Comparison of ENCODE assay signal across 8 mouse cellular contexts in genomic region chr9:29457976-29458572, GRCm38 (mm10).
DNase-seq lines count a peak whose midpoint lies in the region; ATAC-seq and TF ChIP-seq lines count a peak whose summit lies in the region.

No protein-coding gene starts in this region.

- no peaks in the 10 kb centered on the region for H3K27me3 ChIP-seq in liver, embryonic 11.5 days (replicated peaks; ENCODE audit: control insufficient read depth, insufficient read depth, low read length)
- no peaks in the 10 kb centered on the region for H3K27me3 ChIP-seq in midbrain, postnatal 0 days (ENCODE audit: insufficient read depth, low read length)

- DNase-seq in liver = peak; percentile 52
- DNase-seq in liver, embryonic 11.5 days (ENCODE audit: low spot score) = no peak
- DNase-seq in gastrocnemius, postnatal 14 days = peak; percentile 48
- DNase-seq in kidney, adult 11 months = peak; percentile 3
- peak; percentile 57 to 78 for DNase-seq in left cerebral cortex, postnatal 14 days (ENCODE audit: low spot score in 2 of 2)
- DNase-seq in midbrain, postnatal 0 days (ENCODE audit: low spot score) = peak; percentile 83
- no peak for DNase-seq in spleen, adult 12 weeks (ENCODE audit: low spot score)

- no peaks in the 10 kb centered on the region for H3K4me1 ChIP-seq in liver, embryonic 11.5 days (replicated peaks; ENCODE audit: control insufficient read depth, insufficient read depth, low read length)
- H3K4me1 ChIP-seq in cortical plate, adult 2 months (ENCODE audit: control insufficient read depth, insufficient read depth, low read length) = peaks cover 4% of the 10 kb centered on the region; the same call in 1 of the 2 replicates
- peaks cover 8% of the 10 kb centered on the region; the same call in 1 of the 2 replicates for H3K4me1 ChIP-seq in midbrain, postnatal 0 days (ENCODE audit: insufficient read depth, low read length)

- H3K27ac ChIP-seq in liver, embryonic 11.5 days (ENCODE audit: low read depth, low read length) = no peak overlapping the region
- no peak overlapping the region for H3K27ac ChIP-seq in cortical plate, adult 2 months (ENCODE audit: insufficient read depth, low read length)
- H3K27ac ChIP-seq in midbrain, postnatal 0 days (ENCODE audit: low read depth, low read length) = no peak overlapping the region

- WGBS in liver, embryonic 11.5 days = 17% methylated on average over 5 of the region's 5 CpGs
- 11% methylated on average over 5 of the region's 5 CpGs for WGBS in midbrain, postnatal 0 days

- no peaks in the 10 kb centered on the region for H3K9me3 ChIP-seq in liver, embryonic 11.5 days (ENCODE audit: control insufficient read depth, low read length)
- no peaks in the 10 kb centered on the region for H3K9me3 ChIP-seq in midbrain, postnatal 0 days (ENCODE audit: low read length)

- H3K4me3 ChIP-seq in liver, embryonic 11.5 days (ENCODE audit: low read depth, low read length) = no peak overlapping the region
- H3K4me3 ChIP-seq in cortical plate, adult 2 months (ENCODE audit: insufficient read depth, low read length) = no peak overlapping the region
- no peak overlapping the region for H3K4me3 ChIP-seq in midbrain, postnatal 0 days (ENCODE audit: low read depth, low read length)

- H3K36me3 ChIP-seq in liver, embryonic 11.5 days (ENCODE audit: control insufficient read depth, insufficient read depth, low read length) = no peaks in the 10 kb centered on the region
- H3K36me3 ChIP-seq in midbrain, postnatal 0 days (ENCODE audit: insufficient read depth, low read length) = no peaks in the 10 kb centered on the region

- intact Hi-C loops in gastrocnemius, postnatal 14 days (cut with DNase I; ENCODE audit: low total_unique reads) = loop anchor here (10.0 kb wide), 1 partner anchor 1193 kb away; no protein-coding TSS in a partner anchor
- intact Hi-C loops in left cerebral cortex, postnatal 14 days (cut with DNase I) = loop anchor here (2.0 to 5.0 kb wide), 2 partner anchors 46 to 255 kb away; no protein-coding TSS in a partner anchor

- no peak overlapping the region for H3K9ac ChIP-seq in liver, embryonic 11.5 days (ENCODE audit: low read depth, low read length)
- no peak overlapping the region for H3K9ac ChIP-seq in midbrain, postnatal 0 days (replicated peaks; ENCODE audit: low read length, poor library complexity, severe bottlenecking)

- ATAC-seq in liver, embryonic 11.5 days (replicated peaks; ENCODE audit: low FRiP score) = no peak
- ATAC-seq in midbrain, postnatal 0 days (ENCODE audit: low FRiP score) = peak; percentile 62; the same call in 1 of the 2 replicates

- no peak overlapping the region for H3K4me2 ChIP-seq in liver, embryonic 11.5 days
- H3K4me2 ChIP-seq in midbrain, postnatal 0 days (ENCODE audit: low read depth, low read length, poor library complexity, severe bottlenecking) = no peak overlapping the region

- peak; percentile 77 for TF ChIP-seq CTCF in cortical plate, adult 2 months (IDR thresholded peaks at IDR 0.05; ENCODE audit: extremely low read depth, insufficient read depth, low read length)
- peak; percentile 81 for TF ChIP-seq CTCF in midbrain, postnatal 0 days (IDR thresholded peaks at IDR 0.05)

- no peak for TF ChIP-seq POLR2A in cortical plate, adult 2 months (IDR thresholded peaks at IDR 0.05; ENCODE audit: extremely low read depth, insufficient read depth, low read length)

Comparison
In these comparisons a context has a peak if more than half of its experiments do, and no peak if none do; other contexts are left out.
1. DNase-seq: peak in liver (single experiment), gastrocnemius, postnatal 14 days (single experiment), kidney, adult 11 months (single experiment), left cerebral cortex, postnatal 14 days (2 of 2) and midbrain, postnatal 0 days (single experiment); none in liver, embryonic 11.5 days (single experiment) and spleen, adult 12 weeks (single experiment).